ENCODE assay signal across 35 mouse cellular contexts in the genomic region with DNA sequence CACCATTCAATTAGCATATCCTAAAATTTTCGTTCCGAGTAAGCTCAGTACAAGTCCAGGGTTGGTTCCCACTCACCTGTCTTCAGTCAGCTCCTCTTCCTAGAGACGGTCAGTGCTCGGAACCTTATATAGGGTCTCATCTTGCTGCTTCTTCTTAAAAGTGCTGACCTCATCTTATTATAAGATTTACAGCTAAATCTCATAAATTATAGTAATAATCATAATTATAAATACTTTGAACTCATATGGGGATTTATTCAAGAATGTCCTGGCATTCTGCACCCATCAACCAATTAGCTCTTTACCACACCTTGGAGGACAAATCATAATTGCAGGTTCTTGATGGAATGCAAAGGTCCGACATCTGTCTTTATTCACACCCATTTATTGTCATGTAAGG. TPM values are rescaled to one million over a fixed set of nuclear protein-coding genes. Genes with fewer than 3 reads are reported as not detected.
DNase-seq lines count a peak whose midpoint lies in the region; ATAC-seq and TF ChIP-seq lines count a peak whose summit lies in the region.
"Had no signal": no experiment of that assay in that cellular context is flagged by ENCODE, and none has a peak within 500 bp of the region (broad histone marks: within the 10 kb centered on the region; RNA-seq: fewer than 3 reads in every experiment).

Gene Lyg1, minus strand, starts transcription at position 101 of the 400 bp plus-strand sequence.

- no peak for ATAC-seq in forebrain, embryonic 13.5 days
- ATAC-seq in forebrain, embryonic 15.5 days (replicated peaks) = no peak
- ATAC-seq in lung, embryonic 14.5 days (ENCODE audit: insufficient read depth) = no peak
- no peak for ATAC-seq in lung, postnatal 0 days
- no peak for ATAC-seq in liver, embryonic 11.5 days (replicated peaks; ENCODE audit: low FRiP score)
- ATAC-seq: activated CD4-positive, CD25-positive, alpha-beta regulatory T cell, adult 4 months; forebrain, embryonic 14.5 days had no signal

- no peak within 1 kb of the TSS for H3K4me2 ChIP-seq in forebrain, embryonic 13.5 days
- no peak within 1 kb of the TSS for H3K4me2 ChIP-seq in forebrain, embryonic 15.5 days (replicated peaks)
- peak within 1 kb of the TSS; percentile 29; the same call in 1 of the 2 replicates for H3K4me2 ChIP-seq in lung, embryonic 14.5 days
- H3K4me2 ChIP-seq in lung, postnatal 0 days (replicated peaks; ENCODE audit: low read depth, low read length) = peak within 1 kb of the TSS; percentile 12; the same call in 1 of the 2 replicates
- no peak within 1 kb of the TSS for H3K4me2 ChIP-seq in liver, embryonic 11.5 days
- H3K4me2 ChIP-seq: embryonic facial prominence, embryonic 13.5 days; heart, embryonic 11.5 days; hindbrain, embryonic 14.5 days had no signal

- H3K36me3 ChIP-seq in forebrain, embryonic 13.5 days (ENCODE audit: poor library complexity, severe bottlenecking) = no peaks in the 10 kb centered on the region
- H3K36me3 ChIP-seq in forebrain, embryonic 15.5 days = no peaks in the 10 kb centered on the region
- H3K36me3 ChIP-seq in lung, embryonic 14.5 days (ENCODE audit: insufficient read depth) = no peaks in the 10 kb centered on the region
- no peaks in the 10 kb centered on the region for H3K36me3 ChIP-seq in lung, postnatal 0 days (ENCODE audit: insufficient read depth, low read length)
- H3K36me3 ChIP-seq in ES-E14 (ENCODE audit: control insufficient read depth, insufficient read depth, low read length, poor library complexity, severe bottlenecking) = no peaks in the 10 kb centered on the region
- H3K36me3 ChIP-seq in liver, embryonic 11.5 days (ENCODE audit: control insufficient read depth, insufficient read depth, low read length) = no peaks in the 10 kb centered on the region
- H3K36me3 ChIP-seq: embryonic facial prominence, embryonic 10.5 days; embryonic facial prominence, embryonic 13.5 days; hindbrain, embryonic 10.5 days had no signal

- in situ Hi-C loops in ES-E14 (cut with MboI; ENCODE audit: low sequenced_read_pairs in 2 of 2, unreplicated experiment in 2 of 2) = no loop called here

- 83% methylated on average over 5 of the region's 5 CpGs for WGBS in forebrain, embryonic 13.5 days
- 78% methylated on average over 5 of the region's 5 CpGs for WGBS in forebrain, embryonic 15.5 days
- 85% methylated on average over 5 of the region's 5 CpGs for WGBS in lung, embryonic 14.5 days
- WGBS in lung, adult 2 months = 80% methylated on average over 5 of the region's 5 CpGs
- WGBS in lung, postnatal 0 days = 81% methylated on average over 5 of the region's 5 CpGs
- 87% methylated on average over 5 of the region's 5 CpGs for WGBS in liver, embryonic 11.5 days

- H3K27ac ChIP-seq in forebrain, embryonic 13.5 days = 0 out of 2 replicates have a peak within 1 kb of the TSS, but pooled peaks have one; percentile 2
- no peak within 1 kb of the TSS for H3K27ac ChIP-seq in forebrain, embryonic 15.5 days (replicated peaks)
- H3K27ac ChIP-seq in lung, embryonic 14.5 days (ENCODE audit: low read depth) = peak within 1 kb of the TSS; percentile 72
- no peak within 1 kb of the TSS; the same call in 1 of the 2 replicates for H3K27ac ChIP-seq in lung, postnatal 0 days (ENCODE audit: low read length)
- H3K27ac ChIP-seq in ES-E14 (ENCODE audit: insufficient read depth, low read depth, low read length, poor library complexity, severe bottlenecking) = no peak within 1 kb of the TSS
- no peak within 1 kb of the TSS for H3K27ac ChIP-seq in liver, embryonic 11.5 days (ENCODE audit: low read depth, low read length)
- H3K27ac ChIP-seq: embryonic facial prominence, embryonic 10.5 days; embryonic facial prominence, embryonic 13.5 days; hindbrain, embryonic 10.5 days; hindbrain, embryonic 14.5 days had no signal

- TF ChIP-seq CTCF in lung, embryonic 14.5 days (IDR thresholded peaks at IDR 0.05; ENCODE audit: low read depth) = no peak
- TF ChIP-seq CTCF in lung, adult 2 months (IDR thresholded peaks at IDR 0.05; ENCODE audit: insufficient read depth, low read length) = no peak
- no peak for TF ChIP-seq CTCF in lung, postnatal 0 days (IDR thresholded peaks at IDR 0.05)

- no peak for DNase-seq in lung, embryonic 14.5 days
- no peak for DNase-seq in lung, adult 2 months
- no peak for DNase-seq in lung, postnatal 0 days (ENCODE audit: low spot score)
- no peak for DNase-seq in lung, postnatal 25 days (ENCODE audit: low spot score)
- DNase-seq in ES-E14 (ENCODE audit: low read depth, low spot score) = no peak
- no peak for DNase-seq in liver, embryonic 11.5 days (ENCODE audit: low spot score)
- DNase-seq: adrenal gland, adult 8-10 months; adrenal gland, postnatal 25 days; B cell, adult 2 months; cerebellum, adult 11-12 months; cerebellum, adult 8-10 months; cerebellum, postnatal 10 days; cerebellum, postnatal 36 days; embryo, embryonic 11 days; gastrocnemius, postnatal 10 days; gastrocnemius, postnatal 36 days had no signal

- no peak within 1 kb of the TSS for H3K4me3 ChIP-seq in forebrain, embryonic 13.5 days
- H3K4me3 ChIP-seq in forebrain, embryonic 15.5 days = no peak within 1 kb of the TSS
- H3K4me3 ChIP-seq in lung, embryonic 14.5 days (ENCODE audit: low read depth, low read length) = no peak within 1 kb of the TSS
- no peak within 1 kb of the TSS for H3K4me3 ChIP-seq in lung, adult 2 months (replicated peaks; ENCODE audit: extremely low read depth, low read depth, low read length)
- no peak within 1 kb of the TSS for H3K4me3 ChIP-seq in lung, postnatal 0 days (ENCODE audit: low read depth, low read length)
- no peak within 1 kb of the TSS for H3K4me3 ChIP-seq in ES-E14 (ENCODE audit: insufficient read depth in 1 of 2, low read depth in 1 of 2, low read length in 2 of 2, poor library complexity in 1 of 2, severe bottlenecking in 1 of 2)
- H3K4me3 ChIP-seq in liver, embryonic 11.5 days (ENCODE audit: low read depth, low read length) = no peak within 1 kb of the TSS
- H3K4me3 ChIP-seq: embryonic facial prominence, embryonic 10.5 days; embryonic facial prominence, embryonic 13.5 days; erythroblast, embryonic 14.5 days; hindbrain, embryonic 10.5 days had no signal

- TF ChIP-seq EP300 in lung, postnatal 0 days (IDR thresholded peaks at IDR 0.05) = no peak

- H3K9ac ChIP-seq in forebrain, embryonic 13.5 days = no peak within 1 kb of the TSS
- H3K9ac ChIP-seq in forebrain, embryonic 15.5 days (replicated peaks) = no peak within 1 kb of the TSS
- no peak within 1 kb of the TSS for H3K9ac ChIP-seq in lung, embryonic 14.5 days
- H3K9ac ChIP-seq in lung, postnatal 0 days (replicated peaks; ENCODE audit: low read depth) = no peak within 1 kb of the TSS
- H3K9ac ChIP-seq in ES-E14 (ENCODE audit: insufficient read depth, low read depth, low read length, poor library complexity, severe bottlenecking) = no peak within 1 kb of the TSS
- no peak within 1 kb of the TSS for H3K9ac ChIP-seq in liver, embryonic 11.5 days (ENCODE audit: low read depth, low read length)
- H3K9ac ChIP-seq: embryonic facial prominence, embryonic 13.5 days; hindbrain, embryonic 14.5 days had no signal

- no peak for TF ChIP-seq POLR2A in lung, adult 2 months (IDR thresholded peaks at IDR 0.05; ENCODE audit: borderline replicate concordance, extremely low read depth, low read depth, low read length)

- no peaks in the 10 kb centered on the region for H3K27me3 ChIP-seq in forebrain, embryonic 13.5 days
- no peaks in the 10 kb centered on the region for H3K27me3 ChIP-seq in forebrain, embryonic 15.5 days
- no peaks in the 10 kb centered on the region for H3K27me3 ChIP-seq in lung, embryonic 14.5 days (ENCODE audit: insufficient read depth, low read length)
- no peaks in the 10 kb centered on the region for H3K27me3 ChIP-seq in lung, postnatal 0 days (replicated peaks; ENCODE audit: insufficient read depth, low read length)
- H3K27me3 ChIP-seq in liver, embryonic 11.5 days (replicated peaks; ENCODE audit: control insufficient read depth, insufficient read depth, low read length) = no peaks in the 10 kb centered on the region

- no peaks in the 10 kb centered on the region for H3K9me3 ChIP-seq in forebrain, embryonic 13.5 days (replicated peaks)
- no peaks in the 10 kb centered on the region for H3K9me3 ChIP-seq in forebrain, embryonic 15.5 days
- no peaks in the 10 kb centered on the region for H3K9me3 ChIP-seq in lung, embryonic 14.5 days (ENCODE audit: low read depth, low read length)
- no peaks in the 10 kb centered on the region for H3K9me3 ChIP-seq in lung, postnatal 0 days (ENCODE audit: low read length)
- H3K9me3 ChIP-seq in ES-E14 (ENCODE audit: control insufficient read depth, insufficient read depth, low read depth, low read length) = no peaks in the 10 kb centered on the region
- no peaks in the 10 kb centered on the region for H3K9me3 ChIP-seq in liver, embryonic 11.5 days (ENCODE audit: control insufficient read depth, low read length)
- H3K9me3 ChIP-seq: embryonic facial prominence, embryonic 10.5 days; embryonic facial prominence, embryonic 13.5 days; hindbrain, embryonic 10.5 days had no signal

- H3K4me1 ChIP-seq in forebrain, embryonic 13.5 days = peaks cover 8% of the 10 kb centered on the region; the same call in 1 of the 2 replicates
- H3K4me1 ChIP-seq in forebrain, embryonic 15.5 days = peaks cover 7% of the 10 kb centered on the region; the same call in 1 of the 2 replicates
- peaks cover 8% of the 10 kb centered on the region for H3K4me1 ChIP-seq in lung, embryonic 14.5 days (ENCODE audit: insufficient read depth)
- peaks cover 3% of the 10 kb centered on the region; the same call in 1 of the 2 replicates for H3K4me1 ChIP-seq in lung, adult 2 months (ENCODE audit: control insufficient read depth, insufficient read depth, low read length)
- H3K4me1 ChIP-seq in lung, postnatal 0 days (ENCODE audit: insufficient read depth, low read depth, low read length) = peaks cover 9% of the 10 kb centered on the region; the same call in 1 of the 2 replicates
- H3K4me1 ChIP-seq in ES-E14 (ENCODE audit: control insufficient read depth in 2 of 2, insufficient read depth in 2 of 2, low read length in 2 of 2, poor library complexity in 1 of 2) = peaks cover 0 to 6% of the 10 kb centered on the region in 2 experiments; a peak in 3 of 4 replicates
- no peaks in the 10 kb centered on the region for H3K4me1 ChIP-seq in liver, embryonic 11.5 days (replicated peaks; ENCODE audit: control insufficient read depth, insufficient read depth, low read length)
- H3K4me1 ChIP-seq: embryonic facial prominence, embryonic 10.5 days; embryonic facial prominence, embryonic 13.5 days had no signal

TF ChIP-seq in ES-E14, 5 proteins besides CTCF, POLR2A, EP300 and RAD21 (continues in another document):
- TF ChIP-seq CHD2 (IDR thresholded peaks at IDR 0.05; ENCODE audit: low read depth, low read length) (no peak), ZNF384 (IDR thresholded peaks at IDR 0.05; ENCODE audit: low read depth, low read length) (no peak)

RNA-seq across cellular contexts. Expression of gene Lyg1, which starts in this region (rescaled TPM):
- not detected in 2 replicates for polyA plus RNA-seq in forebrain, embryonic 13.5 days (2015; fragmentation: Nextera tagmentation; extraction: Ambion mirVana)
- not detected in 2 replicates for polyA plus RNA-seq in forebrain, embryonic 15.5 days (2015; fragmentation: Nextera tagmentation; extraction: Ambion mirVana)
- polyA plus RNA-seq in lung, embryonic 14.5 days (2014; fragmentation: Nextera tagmentation; extraction: Ambion mirVana) = not detected in 2 replicates
- 7.4 TPM in 1 of 2 replicates, not detected in the other for polyA plus RNA-seq in lung, adult 2 months (2012; rRNA removed)
- not detected in 2 replicates for polyA plus RNA-seq in lung, postnatal 0 days (2015; fragmentation: Nextera tagmentation; extraction: Ambion mirVana)
- not detected in 2 replicates for total RNA-seq in ES-E14 (2012; rRNA removed)
- not detected in 2 replicates for polyA plus RNA-seq in liver, embryonic 11.5 days (2014; fragmentation: Nextera tagmentation; extraction: Ambion mirVana)
- total RNA-seq: adrenal gland, adult 8-10 months; adrenal gland, postnatal 25 days; gastrocnemius, adult 18-20 months; gastrocnemius, postnatal 10 days; gastrocnemius, postnatal 36 days; granulocyte monocyte progenitor cell, adult 5-6 weeks; heart, adult 8-10 months; heart, postnatal 25 days had no signal
- polyA plus RNA-seq: activated CD4-positive, CD25-positive, alpha-beta regulatory T cell, adult 4 months; brain, embryonic 14.5 days; cortical plate, adult 2 months; embryonic facial prominence, embryonic 10.5 days; embryonic facial prominence, embryonic 13.5 days; erythroblast, embryonic 14.5 days; forebrain, embryonic 14.5 days; heart, embryonic 11.5 days; heart, embryonic 14.5 days; heart, postnatal 0 days; hindbrain, embryonic 10.5 days; hindbrain, embryonic 14.5 days; intestine, embryonic 14.5 days had no signal

Comparison
In these comparisons a context has a peak if more than half of its experiments do, and no peak if none do; other contexts are left out.
1. H3K27ac ChIP-seq: peak in forebrain, embryonic 13.5 days (single experiment) and lung, embryonic 14.5 days (single experiment); none in forebrain, embryonic 15.5 days (single experiment), lung, postnatal 0 days (single experiment), ES-E14 (single experiment) and liver, embryonic 11.5 days (single experiment).
2. H3K4me2 ChIP-seq: peak in lung, embryonic 14.5 days (single experiment) and lung, postnatal 0 days (single experiment); none in forebrain, embryonic 13.5 days (single experiment), forebrain, embryonic 15.5 days (single experiment) and liver, embryonic 11.5 days (single experiment).